Mouse (Mus musculus): ENCODE measurements at regions not wholly inside any gene's neighbourhood (a gene's known extent, or its start where the extent isn't known, plus 50 kb on each side); places are given as distances from the start of the nearest gene placed in this dataset. TPM values are rescaled to one million over a fixed set of nuclear protein-coding genes. Genes with fewer than 3 reads are reported as not detected.
A peak's percentile ranks its signal among the peaks of the same experiment; 100 is the strongest.

DNA sequence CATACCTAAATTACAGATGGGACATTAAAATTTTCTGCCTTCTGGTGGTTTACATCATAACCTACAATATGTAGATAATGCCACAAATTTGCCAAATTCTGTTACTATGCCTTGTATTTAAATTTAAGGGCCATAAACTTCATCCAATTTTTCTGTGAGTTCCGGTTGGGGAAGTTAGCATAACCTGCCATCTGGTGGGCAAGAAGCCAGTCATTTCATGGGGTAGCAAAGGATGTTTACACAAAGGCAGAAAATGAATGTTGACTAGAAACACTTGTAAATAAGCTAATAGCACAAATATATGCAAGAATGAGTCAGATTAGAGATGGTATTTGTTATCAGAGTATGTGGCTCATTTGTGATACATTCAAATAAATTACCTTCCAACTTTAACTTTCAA lies 415.2 kb downstream of the Tecrl start:
- no peak overlapping the region for H3K27ac ChIP-seq (replicated peaks)
- H3K4me3 ChIP-seq (replicated peaks): no peak overlapping the region
- no peaks in the 10 kb centered on the region for H3K27me3 ChIP-seq
- H3K9ac ChIP-seq: no peak overlapping the region
- H3K9me3 ChIP-seq (replicated peaks): no peaks in the 10 kb centered on the region
- H3K4me2 ChIP-seq: no peak overlapping the region
- no peaks in the 10 kb centered on the region for H3K4me1 ChIP-seq (replicated peaks)
- WGBS (ENCODE audit: insufficient replicate concordance): 71% methylated on average over 1 of the region's 1 CpGs
- no peaks in the 10 kb centered on the region for H3K36me3 ChIP-seq (replicated peaks)
- ATAC-seq (ENCODE audit: insufficient read depth): no peak

DNA sequence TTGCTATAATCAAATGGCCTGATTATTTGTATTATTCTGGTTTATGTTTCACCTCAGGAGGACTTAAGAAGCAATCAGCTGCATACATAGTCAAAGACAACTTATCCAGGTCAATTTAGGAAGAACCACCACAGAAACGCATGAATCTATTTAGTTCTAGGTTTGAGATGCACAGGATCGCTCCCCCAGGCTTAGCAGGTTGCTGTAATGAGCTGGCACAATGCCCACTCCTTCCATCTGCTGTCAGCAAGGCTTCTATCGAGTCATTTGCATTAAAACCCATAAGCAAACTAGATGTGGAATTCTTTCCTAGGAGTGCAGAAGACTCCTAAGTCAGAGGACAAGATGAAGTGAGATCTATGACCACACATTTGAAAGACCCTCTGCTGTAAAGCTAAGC lies 455.6 kb downstream of the Tecrl start:
- no peaks in the 10 kb centered on the region for H3K9me3 ChIP-seq (replicated peaks)
- no peaks in the 10 kb centered on the region for H3K36me3 ChIP-seq (replicated peaks)
- H3K4me2 ChIP-seq: no peak overlapping the region
- no peaks in the 10 kb centered on the region for H3K27me3 ChIP-seq
- H3K4me3 ChIP-seq (replicated peaks): no peak overlapping the region
- WGBS (ENCODE audit: insufficient replicate concordance): 36% methylated on average over 3 of the region's 3 CpGs
- H3K9ac ChIP-seq: no peak overlapping the region
- no peak overlapping the region for H3K27ac ChIP-seq (replicated peaks)
- H3K4me1 ChIP-seq (replicated peaks): no peaks in the 10 kb centered on the region
- ATAC-seq (ENCODE audit: insufficient read depth): no peak

DNA sequence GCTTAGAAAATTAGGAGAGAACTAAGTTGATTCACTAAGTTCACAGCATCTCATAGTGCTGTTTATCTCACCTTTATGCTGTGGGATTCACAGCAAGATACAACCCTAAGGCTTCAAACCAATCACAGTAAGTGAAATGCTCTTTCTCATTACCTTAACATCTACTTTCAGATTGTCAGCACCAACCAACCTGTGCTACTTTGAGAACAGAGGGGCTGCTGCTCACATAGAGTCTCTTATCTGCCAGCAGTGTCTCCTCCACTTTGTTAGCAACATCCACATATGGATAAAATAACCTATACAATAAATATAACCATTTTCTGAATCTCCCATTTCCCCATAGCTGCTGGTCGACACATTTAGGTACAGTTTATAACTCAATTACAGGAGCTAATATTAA lies 456.1 kb downstream of the Tecrl start:
- H3K36me3 ChIP-seq (replicated peaks): no peaks in the 10 kb centered on the region
- ATAC-seq (ENCODE audit: insufficient read depth): no peak
- H3K27me3 ChIP-seq: no peaks in the 10 kb centered on the region
- no peaks in the 10 kb centered on the region for H3K9me3 ChIP-seq (replicated peaks)
- WGBS (ENCODE audit: insufficient replicate concordance): 62% methylated on average over 1 of the region's 1 CpGs
- no peaks in the 10 kb centered on the region for H3K4me1 ChIP-seq (replicated peaks)
- no peak overlapping the region for H3K9ac ChIP-seq
- H3K4me3 ChIP-seq (replicated peaks): no peak overlapping the region
- H3K27ac ChIP-seq (replicated peaks): no peak overlapping the region
- H3K4me2 ChIP-seq: no peak overlapping the region

DNA sequence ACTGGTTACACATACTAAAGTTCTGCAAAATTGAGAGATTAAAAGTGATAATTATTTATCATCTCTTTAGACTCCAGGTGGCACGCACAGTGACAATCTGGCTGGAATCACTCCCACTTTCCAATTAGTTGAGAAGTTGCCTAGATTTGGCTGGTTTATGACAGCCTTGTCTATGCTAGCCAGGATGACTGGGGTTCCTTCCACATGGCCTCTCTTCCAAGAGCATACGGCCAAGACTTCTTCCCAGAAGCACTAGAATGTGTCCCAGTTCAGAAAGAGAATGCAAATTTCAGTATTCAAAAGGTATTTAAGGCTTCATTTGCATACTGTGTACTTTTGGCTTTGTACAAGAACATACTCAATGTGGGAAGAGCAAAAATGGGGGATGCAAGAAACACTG lies 456.6 kb downstream of the Tecrl start:
- Histone ChIP-seq H3K27me3 (no peaks in the 10 kb centered on the region), H3K27ac (replicated peaks) (no peak overlapping the region), H3K9me3 (replicated peaks) (no peaks in the 10 kb centered on the region), H3K36me3 (replicated peaks) (no peaks in the 10 kb centered on the region), H3K9ac (no peak overlapping the region), H3K4me1 (replicated peaks) (no peaks in the 10 kb centered on the region), H3K4me3 (replicated peaks) (no peak overlapping the region), H3K4me2 (no peak overlapping the region)
- 63% methylated on average over 2 of the region's 2 CpGs for WGBS (ENCODE audit: insufficient replicate concordance)
- ATAC-seq (ENCODE audit: insufficient read depth): no peak

DNA sequence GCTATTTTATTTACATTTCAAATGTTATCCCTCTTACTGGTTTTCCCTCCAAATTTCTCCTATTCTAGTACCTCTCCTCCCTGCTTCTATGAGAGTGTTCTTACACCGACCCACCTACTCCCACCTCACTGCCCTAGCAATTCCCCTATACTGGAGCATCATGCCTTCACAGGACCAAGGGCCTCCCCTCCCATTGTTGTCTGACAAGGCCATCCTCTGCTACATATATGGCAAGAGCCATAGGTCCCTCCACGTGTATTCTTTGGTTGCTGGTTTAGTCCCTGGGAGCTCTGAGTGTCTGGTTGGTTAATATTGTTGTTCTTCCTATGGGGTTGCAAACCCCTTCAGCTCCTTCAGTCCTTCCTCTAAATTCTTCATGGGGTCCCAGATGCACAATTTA lies 485.7 kb downstream of the Tecrl start:
- no peaks in the 10 kb centered on the region for H3K36me3 ChIP-seq (replicated peaks)
- no peaks in the 10 kb centered on the region for H3K27me3 ChIP-seq
- no peak overlapping the region for H3K4me2 ChIP-seq
- H3K27ac ChIP-seq (replicated peaks): no peak overlapping the region
- ATAC-seq (ENCODE audit: insufficient read depth): no peak
- H3K4me3 ChIP-seq (replicated peaks): no peak overlapping the region
- no peaks in the 10 kb centered on the region for H3K9me3 ChIP-seq (replicated peaks)
- no peak overlapping the region for H3K9ac ChIP-seq
- no peaks in the 10 kb centered on the region for H3K4me1 ChIP-seq (replicated peaks)
- WGBS (ENCODE audit: insufficient replicate concordance): 47% methylated on average over 2 of the region's 2 CpGs

DNA sequence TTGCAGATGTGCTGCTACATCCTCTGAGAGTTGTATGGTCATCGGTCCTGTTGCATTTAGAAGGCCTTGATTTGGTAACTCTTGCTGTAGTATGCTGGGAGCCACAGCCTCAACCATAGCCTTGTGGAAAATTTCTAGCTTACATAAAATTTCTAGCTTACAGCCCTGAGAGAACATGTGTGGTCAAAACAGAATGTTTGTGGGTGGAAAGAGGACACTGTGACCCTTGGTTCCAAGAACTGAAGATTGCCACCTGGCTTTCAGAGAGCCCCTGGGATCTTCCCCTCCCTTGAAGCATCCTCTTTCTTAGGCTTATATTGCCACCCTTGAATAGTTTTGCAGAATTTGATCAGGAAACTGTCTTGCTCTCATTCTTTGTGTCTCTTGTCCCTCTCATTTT lies 490.6 kb downstream of the Tecrl start:
- Histone ChIP-seq H3K9me3 (replicated peaks) (no peaks in the 10 kb centered on the region), H3K36me3 (replicated peaks) (no peaks in the 10 kb centered on the region), H3K4me2 (no peak overlapping the region), H3K27ac (replicated peaks) (no peak overlapping the region), H3K4me1 (replicated peaks) (no peaks in the 10 kb centered on the region), H3K4me3 (replicated peaks) (no peak overlapping the region), H3K9ac (no peak overlapping the region), H3K27me3 (no peaks in the 10 kb centered on the region)
- no peak for ATAC-seq (ENCODE audit: insufficient read depth)
- WGBS (ENCODE audit: insufficient replicate concordance): 73% methylated on average over 1 of the region's 1 CpGs

DNA sequence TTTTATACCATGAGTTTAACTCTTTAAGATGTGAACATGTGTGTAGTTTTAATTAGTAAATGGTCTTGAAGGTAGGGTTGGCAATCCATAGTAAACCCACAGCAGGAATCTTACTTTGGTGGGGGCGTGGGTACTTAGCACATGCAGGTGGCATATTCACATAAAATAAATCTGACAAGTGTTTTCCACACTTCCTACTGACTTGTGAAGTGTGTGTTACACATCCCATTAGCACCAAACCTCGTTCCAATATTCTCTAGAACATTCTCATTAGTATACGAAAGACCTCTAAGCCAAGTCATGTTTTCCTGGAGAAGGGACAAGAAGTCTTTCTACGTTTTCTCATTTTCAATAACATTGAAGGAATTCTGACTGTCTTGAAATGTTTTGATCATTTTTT lies 529.7 kb downstream of the Tecrl start:
- Histone ChIP-seq H3K27ac (replicated peaks) (no peak overlapping the region), H3K9me3 (replicated peaks) (no peaks in the 10 kb centered on the region), H3K27me3 (no peaks in the 10 kb centered on the region), H3K4me1 (replicated peaks) (no peaks in the 10 kb centered on the region), H3K4me3 (replicated peaks) (no peak overlapping the region), H3K9ac (no peak overlapping the region), H3K36me3 (replicated peaks) (no peaks in the 10 kb centered on the region), H3K4me2 (no peak overlapping the region)
- WGBS (ENCODE audit: insufficient replicate concordance): 44% methylated on average over 4 of the region's 4 CpGs
- ATAC-seq (ENCODE audit: insufficient read depth): no peak

DNA sequence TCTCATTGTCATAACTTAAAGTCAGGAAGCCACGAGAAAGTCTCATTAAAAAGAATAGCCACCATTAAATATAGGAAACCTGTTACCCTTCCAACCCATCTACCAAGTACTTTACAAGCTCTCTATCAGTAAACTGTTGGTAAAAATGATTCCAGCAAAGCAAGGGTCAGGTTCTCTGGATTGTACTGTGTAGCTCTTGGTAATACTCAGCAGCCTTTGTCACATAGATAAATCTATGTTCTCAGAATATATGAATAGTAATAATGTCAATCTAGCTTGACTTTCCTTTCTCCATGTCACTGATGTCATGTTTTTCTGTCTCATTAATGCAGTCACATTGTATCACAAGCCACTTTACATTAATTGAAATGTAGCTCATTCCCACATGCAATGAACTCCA lies 561.8 kb downstream of the Tecrl start:
- Histone ChIP-seq H3K4me1 (replicated peaks) (no peaks in the 10 kb centered on the region), H3K4me3 (replicated peaks) (no peak overlapping the region), H3K9me3 (replicated peaks) (no peaks in the 10 kb centered on the region), H3K27ac (replicated peaks) (no peak overlapping the region), H3K9ac (no peak overlapping the region), H3K36me3 (replicated peaks) (no peaks in the 10 kb centered on the region), H3K4me2 (no peak overlapping the region), H3K27me3 (no peaks in the 10 kb centered on the region)
- ATAC-seq (ENCODE audit: insufficient read depth): no peak
- 53% methylated on average over 1 of the region's 1 CpGs for WGBS (ENCODE audit: insufficient replicate concordance)

MicroRNAs encoded in the stretch of these regions (microRNA counts, 519-probe panel; counts per million panel counts)
- microRNA mmu-miR-1187: 1,836 counts per million, percentile 17 among the panel's probes with 10 or more counts

Small RNAs in the stretch of these regions (microRNA-seq; reads per million reads assigned to microRNA genes)
- gene Mir1187: not detected

Data from liver, embryonic 15.5 days (tissue).